Mouse (Mus musculus) T-cell, adult 66 days (primary cell): ENCODE measurements around the gene Cnot3. TPM values are rescaled to one million over a fixed set of nuclear protein-coding genes. Genes with fewer than 3 reads are reported as not detected.

Experiments
- total RNA-seq, 2 experiments: library from RNA; stranded (reverse); gene quantifications; 3 replicates in 1 of 2; 4 replicates in 1 of 2; pipeline ENCODE4 v1.2.4; 2023

Gene Cnot3
- 100 to 1,000 TPM; 114 to 141 TPM for total RNA-seq

DNA sequence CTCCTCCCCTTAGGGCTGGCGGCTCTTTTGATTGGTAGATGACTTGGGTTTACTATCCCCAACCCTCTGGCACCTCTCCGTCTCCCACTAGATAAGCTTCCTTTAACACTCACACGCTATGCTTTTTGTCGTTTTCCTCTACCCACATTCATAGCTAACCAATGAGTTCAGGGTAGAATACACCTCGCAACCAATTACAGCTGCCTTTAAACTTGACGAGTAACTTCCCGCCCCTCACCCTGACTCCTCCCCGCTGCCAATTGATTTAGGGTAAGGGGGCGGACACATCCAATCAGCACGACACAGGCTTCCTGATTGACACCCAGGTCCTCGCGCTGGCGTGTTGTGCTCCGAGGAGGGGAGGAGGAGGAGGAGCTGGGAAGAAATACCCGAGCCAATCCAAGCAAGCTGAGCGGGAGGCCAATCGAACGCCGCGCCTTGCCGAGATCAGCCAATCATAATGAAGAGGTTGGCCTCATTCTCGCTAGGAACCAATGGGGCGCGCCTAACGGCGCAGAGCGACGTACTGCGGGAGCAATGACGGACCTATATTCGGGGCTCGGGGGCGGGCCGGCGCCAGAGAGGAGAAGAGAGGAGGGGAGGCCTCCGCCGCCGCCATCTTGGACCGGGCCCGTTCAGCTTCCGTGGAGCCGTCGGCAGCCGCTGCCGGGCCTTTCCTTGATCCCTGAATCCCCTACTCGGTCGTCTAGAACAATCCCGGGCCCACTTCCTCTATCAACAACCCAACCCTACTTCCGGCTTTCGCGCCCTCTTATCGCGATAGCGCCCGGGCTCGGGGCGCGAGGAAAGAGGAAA lies at the start of gene Cnot3:
Gene Cnot3, plus strand, starts transcription at position 597 of the 816 bp plus-strand sequence.

DNA sequence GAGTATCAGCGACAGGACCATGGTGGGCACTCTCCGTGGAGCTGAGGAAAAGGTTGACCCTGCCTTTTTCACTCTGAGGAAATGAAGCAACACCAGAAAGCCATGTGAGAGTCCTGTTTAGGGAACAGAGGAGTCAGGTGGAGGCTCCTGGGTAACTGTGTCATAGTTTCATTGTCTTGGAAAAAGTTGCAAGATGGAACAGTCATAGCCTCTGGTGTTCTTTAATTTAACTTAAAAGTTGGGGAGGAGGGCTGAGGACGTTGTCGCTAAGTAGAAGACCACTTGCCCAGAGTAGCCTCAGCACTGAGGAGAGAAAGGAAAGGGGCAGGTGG lies 29.0 kb upstream of the Cnot3 start, which contains the start of gene Oscar:
Gene Oscar, minus strand, starts transcription at position 101 of the 332 bp plus-strand sequence.

DNA sequence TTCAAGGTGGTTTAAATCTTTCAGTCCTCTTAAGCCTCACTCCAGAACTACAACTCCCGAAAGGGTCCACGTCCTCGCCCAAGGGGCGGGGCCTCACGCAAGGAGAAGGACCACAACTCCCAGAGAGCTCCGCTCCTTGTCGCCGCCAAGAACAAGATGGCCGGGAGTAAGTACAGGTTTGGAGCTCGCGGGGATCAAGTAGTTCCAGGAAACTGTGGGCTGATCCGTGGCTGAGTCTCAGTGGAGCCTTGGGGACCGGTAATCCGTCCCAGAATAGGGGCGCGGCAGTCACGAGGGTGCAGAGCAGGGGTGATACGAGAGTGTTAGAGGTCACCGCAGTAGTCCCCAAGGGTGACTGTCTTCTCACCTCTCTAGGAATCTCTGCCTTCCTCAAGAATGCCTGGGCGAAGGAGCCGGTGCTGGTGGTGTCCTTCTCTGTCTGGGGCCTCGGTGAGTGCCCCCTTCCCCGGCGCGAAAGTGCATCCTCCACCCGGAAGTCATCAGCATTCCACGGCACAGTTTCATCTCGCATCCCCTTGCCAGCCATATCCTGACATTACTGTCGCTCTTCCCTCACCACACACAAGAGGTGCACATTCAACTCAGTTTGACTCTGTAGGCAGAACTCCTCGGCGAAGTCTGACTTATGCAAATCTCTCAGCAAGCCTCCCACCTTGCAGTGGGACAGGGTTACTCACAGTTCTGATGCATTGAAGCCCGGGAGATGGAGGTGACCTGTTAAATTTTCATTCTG lies 27.6 kb upstream of the Cnot3 start, which contains the start of gene Ndufa3:
Gene Ndufa3, plus strand, starts transcription at position 132 of the 754 bp plus-strand sequence.

DNA sequence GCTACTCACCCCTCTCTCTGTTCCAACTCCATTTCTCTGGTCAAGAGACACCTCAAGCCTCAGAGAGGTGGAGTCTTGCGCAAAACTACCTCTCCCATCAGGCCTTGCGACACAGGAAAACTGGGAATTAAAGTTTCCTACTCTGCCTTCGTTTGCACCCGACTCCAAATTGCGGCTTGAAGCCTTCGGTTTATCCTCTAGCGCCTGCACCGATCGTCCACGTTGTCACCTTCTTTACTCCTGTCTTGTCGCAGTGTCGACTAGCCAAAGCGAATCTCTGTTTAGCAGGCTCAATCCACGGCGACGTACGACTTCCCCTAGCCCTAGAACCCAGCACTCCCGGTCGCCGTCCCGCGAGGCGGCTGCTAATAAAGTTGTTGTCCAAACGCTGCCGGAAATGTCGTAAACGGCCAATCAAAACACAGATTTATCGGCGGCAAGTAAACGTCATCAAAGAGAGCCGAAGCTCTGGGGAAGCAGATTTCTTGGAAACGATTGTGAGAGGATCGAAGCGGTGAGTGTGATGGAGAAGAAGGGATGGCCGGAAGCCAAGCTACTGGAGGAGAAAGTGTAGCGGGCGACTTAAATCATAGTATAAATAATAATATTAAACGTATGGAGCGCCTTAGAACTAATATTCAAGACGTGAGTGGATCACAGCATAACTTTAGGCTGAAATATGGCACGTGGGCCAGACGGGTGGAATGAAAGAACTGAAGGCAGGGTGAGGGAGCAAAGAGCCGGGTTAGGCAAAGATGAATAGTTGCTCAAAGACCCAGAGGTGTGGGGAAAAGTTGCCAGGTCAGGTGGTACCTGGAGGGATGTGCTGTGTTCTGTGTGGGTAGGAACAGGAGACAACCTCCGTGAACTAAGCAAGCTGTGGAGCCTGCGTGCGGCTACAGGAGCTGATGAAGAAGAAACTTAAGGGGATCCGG lies 15.3 kb upstream of the Cnot3 start, which contains the start of the genes Tfpt and Prpf31:
Gene Tfpt, minus strand, starts transcription at position 387 of the 935 bp plus-strand sequence.
Gene Prpf31, plus strand, starts transcription at position 443 of the 935 bp plus-strand sequence.

DNA sequence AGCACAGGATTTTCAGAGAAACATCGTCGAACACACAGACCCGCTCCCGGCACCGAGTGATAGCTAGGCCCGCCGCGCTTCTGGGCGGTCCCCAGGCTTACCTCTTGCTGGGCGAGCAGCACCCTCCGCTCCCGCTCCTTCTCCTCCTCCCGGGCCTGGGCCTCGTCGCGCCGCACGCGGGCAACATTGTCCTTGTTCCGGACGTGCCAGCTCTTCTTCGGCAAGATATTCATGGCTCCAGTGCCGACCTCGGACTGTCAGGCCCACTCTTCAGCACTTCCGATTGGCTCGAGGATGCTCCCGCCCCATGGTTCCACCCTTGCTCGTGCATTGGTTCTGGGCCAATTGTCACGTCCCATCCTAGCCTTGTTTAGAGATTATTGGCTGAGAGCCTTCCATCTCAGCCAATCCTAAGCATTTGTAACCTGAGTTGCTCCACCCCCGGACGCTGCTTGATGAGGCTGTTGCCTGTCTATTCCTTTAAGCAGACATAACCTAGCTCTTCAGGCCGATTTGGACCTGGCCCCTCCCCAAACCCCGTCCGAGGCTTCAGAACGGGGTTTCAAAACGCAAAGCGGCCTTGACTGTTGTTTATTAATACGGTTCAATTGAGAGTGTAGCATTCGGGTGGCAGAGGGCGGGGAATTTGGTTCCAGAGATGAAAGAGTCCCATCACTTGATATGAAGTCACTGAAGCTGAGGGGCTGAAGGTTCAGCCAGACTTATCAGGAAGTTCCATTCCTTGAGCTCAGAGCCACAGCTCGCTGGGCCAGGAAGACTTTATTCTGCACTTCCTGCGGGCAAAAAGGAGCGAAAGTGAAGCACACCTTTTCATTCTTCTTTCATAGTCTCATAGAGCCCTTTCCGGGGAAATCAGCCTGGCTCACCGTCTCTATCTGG lies 20.4 kb downstream of the Cnot3 start, which contains the start of gene Leng1:
Gene Leng1, minus strand, starts transcription at position 626 of the 900 bp plus-strand sequence.

DNA sequence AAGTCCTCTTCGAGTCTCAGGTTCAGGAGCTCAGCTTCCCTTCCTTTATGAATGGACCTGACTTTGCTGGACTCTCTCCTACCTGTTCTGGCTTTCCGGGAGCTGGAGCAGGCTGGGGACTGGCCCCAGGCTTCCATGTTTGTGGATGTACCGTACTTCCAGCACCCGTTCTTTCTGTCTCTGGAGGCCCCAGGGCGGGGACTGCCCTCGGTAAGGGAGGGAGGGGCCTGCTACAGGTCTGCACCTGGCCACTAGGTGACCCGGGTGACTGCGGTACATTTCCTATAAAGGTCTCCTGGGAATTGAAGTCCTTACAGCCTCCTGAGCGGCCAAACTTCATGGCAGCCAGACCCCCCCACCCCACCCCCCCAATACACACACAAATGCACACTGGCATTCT lies 32.3 kb downstream of the Cnot3 start, which contains the start of gene Tmc4:
Gene Tmc4, minus strand, starts transcription at position 212 of the 400 bp plus-strand sequence.

DNA sequence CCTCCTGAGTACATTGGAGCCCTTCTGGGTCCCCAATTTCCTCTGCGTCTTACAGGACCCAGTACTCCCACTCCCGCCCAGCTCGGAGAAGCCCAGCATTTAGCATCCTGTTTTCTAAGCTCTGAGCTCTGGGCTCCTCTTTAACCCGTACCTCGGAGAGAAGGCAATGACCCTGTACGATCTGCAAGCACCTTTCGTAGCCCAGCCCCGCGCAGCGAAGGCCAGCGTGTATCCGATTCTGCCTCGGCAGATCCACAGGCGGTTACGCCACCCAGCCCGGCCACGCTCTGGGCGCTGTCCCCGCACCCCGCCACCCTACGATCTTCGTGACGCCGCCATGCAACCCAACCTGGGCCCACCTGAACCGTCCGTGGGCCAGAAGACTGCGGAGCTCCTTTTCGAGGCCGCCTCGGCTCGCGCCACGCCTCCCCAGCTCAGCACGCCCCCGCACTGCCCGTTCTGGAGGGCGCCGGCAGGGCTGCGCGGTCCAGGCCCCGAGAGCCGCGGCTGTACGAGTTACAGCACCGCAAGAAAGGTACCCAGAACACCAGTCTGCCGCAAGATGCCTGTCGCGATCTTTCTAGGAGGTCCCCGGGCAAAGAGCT lies 47.4 kb downstream of the Cnot3 start, which contains the start of gene Tsen34:
Gene Tsen34, plus strand, starts transcription at position 482 of the 605 bp plus-strand sequence.

DNA sequence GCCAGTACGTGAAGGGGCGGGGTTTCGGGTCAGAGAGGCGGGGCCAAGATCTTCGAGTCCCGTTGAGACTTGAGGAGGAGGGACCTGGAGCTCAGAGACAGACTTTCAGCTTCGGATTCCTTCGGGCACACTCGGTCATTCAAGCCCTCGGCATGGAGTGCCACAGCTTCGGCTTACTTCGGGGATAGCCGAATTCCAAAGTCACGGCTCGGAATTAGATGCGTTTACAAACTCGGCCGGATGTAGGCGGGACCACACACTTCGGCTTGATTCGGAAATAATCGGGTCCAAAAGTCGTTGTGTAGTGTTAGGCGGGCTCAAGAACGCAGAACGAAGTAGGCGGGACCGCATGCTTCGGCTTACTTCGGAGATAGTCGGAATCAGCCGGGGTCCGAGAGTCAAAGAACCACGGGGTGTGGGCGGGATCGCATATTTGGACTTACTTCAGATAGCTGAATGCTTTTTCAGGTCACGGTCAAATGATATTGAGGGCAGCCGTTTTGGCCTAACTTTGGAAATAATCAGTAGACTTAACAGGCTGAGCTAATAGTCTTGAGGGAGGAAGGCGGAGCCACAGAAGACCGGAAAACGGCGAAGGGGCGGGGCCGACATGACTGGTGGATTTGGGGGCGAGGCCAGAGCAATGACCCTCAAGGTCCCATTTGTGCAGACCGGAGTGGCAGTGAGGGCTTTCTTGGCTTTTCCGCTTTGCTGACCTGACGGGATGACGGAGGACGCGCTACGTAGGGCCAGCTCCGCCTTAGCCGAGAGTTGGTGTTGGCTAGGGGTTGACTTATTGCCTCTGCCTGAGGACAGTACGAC lies 48.1 kb downstream of the Cnot3 start, which contains the start of gene Mboat7:
Gene Mboat7, minus strand, starts transcription at position 537 of the 822 bp plus-strand sequence.

DNA sequence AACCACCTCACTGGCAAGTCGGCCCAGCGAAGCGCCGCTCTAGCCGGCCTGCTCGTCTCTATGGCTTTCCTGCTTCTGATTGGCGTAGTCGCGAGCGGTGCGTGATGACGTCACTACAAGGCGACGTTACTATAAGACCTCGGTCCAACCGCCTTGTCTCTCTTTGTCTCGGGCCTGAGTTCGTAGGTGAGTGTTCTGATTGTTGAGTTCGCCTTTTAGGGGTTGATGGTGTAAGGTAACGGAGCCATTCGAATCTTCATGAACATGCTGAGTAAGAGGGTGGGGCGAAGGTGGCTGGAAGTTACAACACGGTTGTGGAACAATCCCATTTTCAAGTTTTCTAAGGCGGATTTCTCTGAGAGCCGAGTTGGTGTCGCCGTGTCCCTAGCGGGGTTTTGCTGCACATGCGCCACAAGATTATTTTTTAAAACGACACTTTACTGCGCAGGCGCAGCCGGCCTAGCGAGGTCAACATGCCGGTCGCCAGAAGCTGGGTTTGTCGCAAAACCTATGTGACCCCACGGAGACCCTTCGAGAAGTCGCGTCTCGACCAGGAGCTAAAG lies 58.9 kb downstream of the Cnot3 start, which contains the start of gene Rps9:
Gene Rps9, plus strand, starts transcription at position 115 of the 563 bp plus-strand sequence.

Other genes starting within 250 kb of the Cnot3 start
- gene Cacng6, start 221.1 kb upstream of the Cnot3 start, total RNA-seq = not detected
- not detected for gene Tarm1, start 142.6 kb upstream of the Cnot3 start, total RNA-seq
- gene Oscar, start 29.1 kb upstream of the Cnot3 start, total RNA-seq = not detected
- 100 to 1,000 TPM; 346 to 367 TPM for gene Ndufa3, start 27.9 kb upstream of the Cnot3 start, total RNA-seq
- gene Tfpt, start 15.3 kb upstream of the Cnot3 start, total RNA-seq = 10 to 100 TPM; 18.8 to 22.4 TPM
- 10 to 100 TPM; 64.3 to 67.5 TPM for gene Prpf31, start 15.3 kb upstream of the Cnot3 start, total RNA-seq
- gene Leng1, start 20.6 kb downstream of the Cnot3 start, total RNA-seq = 10 to 100 TPM; 14.1 to 14.5 TPM
- gene Tmc4, start 32.3 kb downstream of the Cnot3 start, total RNA-seq = 10 to 100 TPM; 10.7 to 11.3 TPM
- gene Tsen34, start 47.6 kb downstream of the Cnot3 start, total RNA-seq = 10 to 100 TPM; 24.6 to 26.1 TPM
- gene Mboat7, start 48.3 kb downstream of the Cnot3 start, total RNA-seq = 10 to 100 TPM; 58.2 to 69.3 TPM
- 1,000 to 10,000 TPM; 2,583 to 2,648 TPM for gene Rps9, start 58.7 kb downstream of the Cnot3 start, total RNA-seq
- gene Pirb, start 75.1 kb downstream of the Cnot3 start, total RNA-seq = under 1 TPM; 0.68 to 0.93 TPM
- under 1 TPM; 0.44 to 0.50 TPM for gene Gm15448, start 180.4 kb downstream of the Cnot3 start, total RNA-seq
- gene Pira2, start 199.8 kb downstream of the Cnot3 start, total RNA-seq = 1 to 10 TPM in 1 of 2 experiments, under 1 TPM in 1; 0.47 to 1.3 TPM